Mouse (Mus musculus): Measurements from ENCODE around the gene Large2. TPM values are rescaled to one million over a fixed set of nuclear protein-coding genes. Genes with fewer than 3 reads are reported as not detected.
A peak's percentile ranks its signal among the peaks of the same experiment; 100 is the strongest.

The Large2 gene
- polyA plus RNA-seq, 1 experiment: not detected

DNA sequence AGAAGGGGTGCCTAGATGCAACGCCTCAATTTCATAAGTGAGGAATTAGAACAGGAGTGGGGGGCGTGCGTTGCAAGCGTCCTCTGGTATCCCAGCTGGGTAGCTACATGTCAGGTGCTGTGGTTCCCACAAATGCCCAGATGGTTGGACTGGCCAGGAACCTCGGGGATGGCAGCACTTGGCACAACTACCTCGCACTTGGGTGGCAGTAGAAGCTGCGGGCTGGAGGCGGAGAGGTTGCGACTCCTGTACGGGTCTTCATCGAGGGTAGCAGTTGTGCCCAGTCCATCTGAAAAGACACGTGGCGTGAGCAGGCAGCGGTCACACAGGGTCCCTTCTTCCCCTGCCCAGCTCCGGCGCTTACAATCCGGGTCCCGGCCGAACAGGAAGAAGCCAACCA is 4.3 kb downstream of the Large2 start:
- Histone ChIP-seq H3K4me1 (ENCODE audit: control insufficient read depth, insufficient read depth, low read length) (peaks cover 30% of the 10 kb centered on the region), H3K27ac (ENCODE audit: insufficient read depth, low read depth, low read length) (no peak overlapping the region), H3K4me3 (ENCODE audit: insufficient read depth, low read depth, low read length) (peak overlapping the region; percentile 6; the same call in 1 of the 2 replicates)
- no peak for TF ChIP-seq POLR2A (IDR thresholded peaks at IDR 0.05; ENCODE audit: insufficient read depth, low read depth, low read length)
- TF ChIP-seq CTCF (IDR thresholded peaks at IDR 0.05; ENCODE audit: insufficient read depth, low read depth, low read length): no peak
- WGBS: 25% methylated on average over 19 of the region's 19 CpGs

DNA sequence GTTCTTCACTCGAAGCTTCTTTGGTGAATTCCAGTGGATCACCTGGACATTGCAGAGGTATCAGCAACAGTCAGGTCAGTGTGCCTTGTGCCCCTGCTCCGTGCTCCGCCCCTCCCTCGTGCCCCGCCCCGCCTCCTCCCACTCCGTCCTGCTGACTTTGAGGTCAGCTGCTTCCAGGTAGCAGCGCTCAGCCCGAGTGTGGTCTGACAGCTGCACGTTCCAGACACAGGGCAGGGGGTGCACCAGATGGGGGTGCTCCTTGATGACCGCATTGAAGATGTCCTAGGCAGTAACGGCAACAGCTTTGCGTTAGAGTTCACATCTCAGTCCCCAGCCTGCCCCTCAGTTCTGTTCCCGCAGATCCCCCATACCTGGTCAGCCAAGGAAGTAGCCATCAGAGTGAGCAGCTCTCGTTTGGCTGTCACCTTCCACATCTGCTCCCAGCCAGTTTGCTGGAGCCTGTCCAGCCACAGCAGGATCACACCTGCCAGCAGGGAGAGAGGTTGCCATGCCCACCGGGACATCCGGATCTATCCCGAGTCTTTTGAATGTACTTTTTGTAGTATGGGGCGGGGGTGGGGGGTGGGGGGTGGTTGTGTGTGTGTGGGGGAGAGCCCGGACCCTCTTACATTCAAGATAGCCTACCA is 7.2 kb downstream of the Large2 start:
- no peak overlapping the region for H3K4me3 ChIP-seq (ENCODE audit: insufficient read depth, low read depth, low read length)
- peaks cover 23% of the 10 kb centered on the region for H3K4me1 ChIP-seq (ENCODE audit: control insufficient read depth, insufficient read depth, low read length)
- 55% methylated on average over 20 of the region's 20 CpGs for WGBS
- no peak for TF ChIP-seq POLR2A (IDR thresholded peaks at IDR 0.05; ENCODE audit: insufficient read depth, low read depth, low read length)
- TF ChIP-seq CTCF (IDR thresholded peaks at IDR 0.05; ENCODE audit: insufficient read depth, low read depth, low read length): no peak
- no peak overlapping the region for H3K27ac ChIP-seq (ENCODE audit: insufficient read depth, low read depth, low read length)

DNA sequence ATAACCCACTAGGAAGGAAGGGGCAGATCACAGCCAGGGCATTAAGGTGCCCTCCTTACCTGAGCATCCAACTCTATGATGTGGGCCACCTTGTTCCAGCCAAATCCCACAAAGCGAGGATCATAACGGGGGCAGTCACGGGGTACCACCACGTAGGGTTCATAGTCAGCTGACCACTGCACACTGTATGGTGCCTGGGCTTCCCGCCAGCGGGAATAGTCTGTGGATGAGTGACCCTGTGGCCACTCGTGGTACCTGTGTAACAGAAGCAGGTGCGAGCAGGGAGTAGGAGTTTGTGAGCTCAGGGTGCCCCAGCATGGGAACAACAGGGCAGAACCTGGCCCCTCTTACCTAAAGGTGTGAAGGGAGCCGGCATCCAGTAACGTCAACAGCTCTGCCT is 9.1 kb downstream of the Large2 start:
- Histone ChIP-seq H3K27ac (ENCODE audit: insufficient read depth, low read depth, low read length) (no peak overlapping the region), H3K4me3 (ENCODE audit: insufficient read depth, low read depth, low read length) (no peak overlapping the region), H3K4me1 (ENCODE audit: control insufficient read depth, insufficient read depth, low read length) (peaks cover 5% of the 10 kb centered on the region; the same call in 1 of the 2 replicates)
- WGBS: 88% methylated on average over 10 of the region's 10 CpGs
- TF ChIP-seq CTCF (IDR thresholded peaks at IDR 0.05; ENCODE audit: insufficient read depth, low read depth, low read length): no peak
- TF ChIP-seq POLR2A (IDR thresholded peaks at IDR 0.05; ENCODE audit: insufficient read depth, low read depth, low read length): no peak

DNA sequence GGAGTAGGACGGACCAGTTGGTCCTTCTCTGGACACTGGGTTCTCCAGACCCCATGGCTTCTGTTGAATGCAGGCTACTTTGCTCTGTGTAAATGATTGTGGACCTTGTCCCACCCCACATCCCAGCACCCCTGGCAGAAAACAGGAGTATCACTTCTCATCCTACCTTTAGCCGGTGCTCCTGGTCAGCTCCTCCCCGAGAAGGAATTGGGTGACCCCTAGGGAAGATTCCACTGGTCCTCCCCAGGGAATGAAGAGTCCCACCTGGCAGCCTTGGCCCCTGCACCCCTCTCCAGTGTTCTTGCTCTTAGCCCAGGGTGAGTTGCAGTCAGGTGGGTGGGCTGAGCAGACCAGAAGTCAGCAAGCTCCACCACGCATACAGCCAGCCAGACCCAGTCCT is 10.6 kb downstream of the Large2 start:
- Histone ChIP-seq H3K4me3 (ENCODE audit: insufficient read depth, low read depth, low read length) (no peak overlapping the region), H3K4me1 (ENCODE audit: control insufficient read depth, insufficient read depth, low read length) (peaks cover 4% of the 10 kb centered on the region; the same call in 1 of the 2 replicates), H3K27ac (ENCODE audit: insufficient read depth, low read depth, low read length) (no peak overlapping the region)
- TF ChIP-seq CTCF (IDR thresholded peaks at IDR 0.05; ENCODE audit: insufficient read depth, low read depth, low read length) (no peak), POLR2A (IDR thresholded peaks at IDR 0.05; ENCODE audit: insufficient read depth, low read depth, low read length) (no peak)
- WGBS: 92% methylated on average over 4 of the region's 4 CpGs

DNA sequence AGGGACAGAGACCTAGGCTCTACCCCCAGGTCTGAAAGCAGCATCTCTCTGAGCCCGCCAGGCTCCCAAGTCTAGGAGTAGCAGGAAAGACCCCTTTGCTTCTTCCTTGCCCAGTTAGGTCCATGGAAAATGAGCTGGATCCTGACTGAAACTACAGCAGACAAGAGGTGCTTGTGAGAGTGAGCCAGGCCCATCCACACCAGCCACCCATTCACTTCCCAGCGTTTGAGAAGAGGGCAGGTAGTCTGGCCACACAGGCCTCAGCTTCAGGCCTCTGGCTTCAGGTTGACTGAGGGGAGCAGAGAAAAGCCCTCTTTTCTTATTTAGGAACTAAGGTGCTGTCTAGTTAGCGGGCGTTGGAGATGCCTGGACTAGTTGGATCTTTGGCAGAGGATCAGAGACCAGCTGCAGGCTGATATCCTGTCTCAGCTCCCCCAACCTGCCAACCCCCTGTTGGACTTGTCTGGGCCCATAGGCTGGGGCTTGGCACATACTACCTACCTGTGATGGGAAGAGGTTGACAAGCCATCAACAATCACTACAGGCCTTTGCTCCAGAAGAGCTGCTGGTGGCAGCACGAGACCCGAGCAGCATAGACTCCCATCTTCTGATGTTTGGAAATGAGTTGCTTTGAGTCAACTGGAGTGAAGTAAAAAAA is 12.0 kb downstream of the Large2 start:
- TF ChIP-seq CTCF (IDR thresholded peaks at IDR 0.05; ENCODE audit: insufficient read depth, low read depth, low read length) (no peak), POLR2A (IDR thresholded peaks at IDR 0.05; ENCODE audit: insufficient read depth, low read depth, low read length) (no peak)
- Histone ChIP-seq H3K4me3 (ENCODE audit: insufficient read depth, low read depth, low read length) (no peak overlapping the region), H3K27ac (ENCODE audit: insufficient read depth, low read depth, low read length) (no peak overlapping the region), H3K4me1 (ENCODE audit: control insufficient read depth, insufficient read depth, low read length) (peaks cover 4% of the 10 kb centered on the region; the same call in 1 of the 2 replicates)
- 87% methylated on average over 6 of the region's 6 CpGs for WGBS

- Histone ChIP-seq H3K4me3 (ENCODE audit: insufficient read depth, low read depth, low read length) (no peak overlapping the region), H3K4me1 (ENCODE audit: control insufficient read depth, insufficient read depth, low read length) (peaks cover 4% of the 10 kb centered on the region; the same call in 1 of the 2 replicates), H3K27ac (ENCODE audit: insufficient read depth, low read depth, low read length) (no peak overlapping the region)
- WGBS: 72% methylated on average over 8 of the region's 8 CpGs
- TF ChIP-seq POLR2A (IDR thresholded peaks at IDR 0.05; ENCODE audit: insufficient read depth, low read depth, low read length) (no peak), CTCF (IDR thresholded peaks at IDR 0.05; ENCODE audit: insufficient read depth, low read depth, low read length) (no peak)
These were observed 12.9 kb downstream of the Large2 start for GRCm38 (mm10) chr2:92361795-92362194.

- H3K4me1 ChIP-seq (ENCODE audit: control insufficient read depth, insufficient read depth, low read length): peaks cover 4% of the 10 kb centered on the region; the same call in 1 of the 2 replicates
- no peak overlapping the region for H3K4me3 ChIP-seq (ENCODE audit: insufficient read depth, low read depth, low read length)
- TF ChIP-seq POLR2A (IDR thresholded peaks at IDR 0.05; ENCODE audit: insufficient read depth, low read depth, low read length) (no peak), CTCF (IDR thresholded peaks at IDR 0.05; ENCODE audit: insufficient read depth, low read depth, low read length) (no peak)
- 29% methylated on average over 12 of the region's 12 CpGs for WGBS
- no peak overlapping the region for H3K27ac ChIP-seq (ENCODE audit: insufficient read depth, low read depth, low read length)
These were observed 13.8 kb downstream of the Large2 start for GRCm38 (mm10) chr2:92360893-92361292.

- Histone ChIP-seq H3K27ac (ENCODE audit: insufficient read depth, low read depth, low read length) (no peak overlapping the region), H3K4me1 (ENCODE audit: control insufficient read depth, insufficient read depth, low read length) (peaks cover 4% of the 10 kb centered on the region; the same call in 1 of the 2 replicates), H3K4me3 (ENCODE audit: insufficient read depth, low read depth, low read length) (no peak overlapping the region)
- TF ChIP-seq CTCF (IDR thresholded peaks at IDR 0.05; ENCODE audit: insufficient read depth, low read depth, low read length): no peak
- no peak for TF ChIP-seq POLR2A (IDR thresholded peaks at IDR 0.05; ENCODE audit: insufficient read depth, low read depth, low read length)
- 54% methylated on average over 25 of the region's 25 CpGs for WGBS
These were observed 14.4 kb downstream of the Large2 start for GRCm38 (mm10) chr2:92360186-92360823.

DNA sequence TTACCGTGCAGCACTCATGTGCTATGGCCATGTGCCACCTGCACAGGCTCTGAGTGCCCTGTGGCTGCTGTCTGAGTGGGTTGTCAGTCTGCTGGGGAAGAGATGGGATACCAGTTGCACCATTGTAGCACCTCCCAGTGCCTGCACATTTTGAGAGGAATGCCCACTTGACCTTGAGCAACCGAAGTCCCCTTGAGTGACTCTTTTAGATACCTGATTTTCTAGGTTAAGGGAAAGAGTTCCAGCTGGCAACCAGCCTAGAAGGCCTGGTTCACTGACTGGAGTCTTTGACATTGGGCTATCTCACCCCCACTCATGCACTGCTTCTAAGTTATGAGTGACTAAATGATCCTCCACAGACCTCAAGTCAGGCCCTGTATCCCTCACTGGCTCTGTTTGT is 15.4 kb downstream of the Large2 start:
- Histone ChIP-seq H3K4me1 (ENCODE audit: control insufficient read depth, insufficient read depth, low read length) (peaks cover 4% of the 10 kb centered on the region; the same call in 1 of the 2 replicates), H3K4me3 (ENCODE audit: insufficient read depth, low read depth, low read length) (no peak overlapping the region), H3K27ac (ENCODE audit: insufficient read depth, low read depth, low read length) (no peak overlapping the region)
- TF ChIP-seq POLR2A (IDR thresholded peaks at IDR 0.05; ENCODE audit: insufficient read depth, low read depth, low read length): no peak
- no peak for TF ChIP-seq CTCF (IDR thresholded peaks at IDR 0.05; ENCODE audit: insufficient read depth, low read depth, low read length)
- WGBS: 78% methylated on average over 2 of the region's 2 CpGs
